Mouse (Mus musculus) testis, adult 10 weeks (tissue): ENCODE measurements around the gene 1700012P22Rik. TPM values are rescaled to one million over a fixed set of nuclear protein-coding genes. Genes with fewer than 3 reads are reported as not detected.

Experiments
- polyA plus RNA-seq: library from polyadenylated mRNA; stranded (reverse); fragments of 350-450 nt; fragmentation: Illumina TruSeq; extraction: RNeasy Lipid Tissue Mini Kit (QIAGEN cat#74804); gene quantifications from one replicate; pipeline ENCODE4 v1.2.3, GENCODE M21; 2014; ENCODE audit warnings: low read depth, low replicate concordance

1700012P22Rik gene
- polyA plus RNA-seq = 82.9 TPM

DNA sequence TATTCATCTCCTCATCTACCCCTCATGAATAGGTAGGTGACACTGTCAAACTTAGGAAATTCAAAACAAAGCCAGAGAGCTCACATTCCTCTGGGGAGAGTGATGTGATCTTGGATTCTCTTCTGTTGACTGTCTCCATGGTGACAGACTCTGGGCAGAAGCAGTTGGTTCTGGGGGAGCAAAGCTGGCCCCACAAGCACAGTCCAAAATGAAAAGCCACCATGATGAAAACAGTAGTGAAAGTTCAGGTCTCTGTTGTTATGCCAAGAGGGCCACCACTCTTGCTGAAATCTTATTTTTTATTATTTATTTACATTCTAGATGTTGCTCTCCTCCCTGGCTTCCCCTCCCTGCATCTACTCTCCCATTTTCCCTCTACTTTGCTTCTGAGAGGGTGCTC is at the start of gene 1700012P22Rik:
Gene 1700012P22Rik (minus strand): TSS at position 101 of the 400 bp plus-strand sequence.

DNA sequence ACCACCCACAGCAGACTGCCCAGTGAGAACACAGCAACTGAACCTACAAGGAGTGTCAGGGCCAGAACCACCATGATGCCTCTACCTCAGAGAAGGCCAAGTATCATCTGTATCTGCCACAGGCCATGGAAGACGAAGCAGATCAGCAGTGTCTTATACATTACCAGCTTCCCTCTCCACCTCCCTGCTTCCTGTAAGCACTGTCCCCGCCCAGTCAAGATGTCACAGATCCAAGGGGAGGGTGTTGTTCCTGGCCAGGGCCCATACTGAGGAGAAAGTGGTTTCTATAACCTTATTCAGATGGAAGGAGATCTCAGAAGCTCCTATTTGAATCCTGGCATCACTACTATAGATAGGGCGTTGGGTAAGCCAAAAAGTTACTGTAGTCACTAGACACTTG is 25.1 kb upstream of the 1700012P22Rik start, which contains the start of gene Aadacl3:
Gene Aadacl3 (minus strand): TSS at position 101 of the 400 bp plus-strand sequence.

GRCm38 (mm10) chr4:144453217-144453616 is 14.6 kb upstream of the 1700012P22Rik start, which contains the start of gene Gm9944:
Gene Gm9944 (minus strand): TSS chr4:144453317.

DNA sequence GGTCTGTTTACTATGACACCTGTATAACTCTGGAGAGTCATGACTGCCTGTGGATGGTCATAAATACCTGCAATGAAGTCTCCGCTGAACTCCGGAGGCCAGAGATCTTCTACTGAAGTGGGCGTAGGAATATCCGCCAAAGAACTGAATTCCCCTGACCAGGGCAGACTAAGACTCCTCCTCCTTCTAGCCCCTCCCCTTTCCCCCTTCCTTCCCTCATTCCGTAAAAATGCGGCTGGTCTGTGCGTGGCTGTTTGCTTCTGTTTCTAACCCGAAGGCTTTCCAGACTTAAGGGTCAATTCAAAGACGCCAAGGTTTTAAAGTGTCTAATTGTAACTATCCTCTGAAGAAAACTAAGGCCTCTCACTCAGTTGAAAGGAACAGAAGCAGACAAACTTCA is 30.3 kb downstream of the 1700012P22Rik start, which contains the start of gene Pramef12:
Gene Pramef12 (minus strand): TSS at position 175 of the 400 bp plus-strand sequence.

GRCm38 (mm10) chr4:144377911-144378310 is 60.7 kb downstream of the 1700012P22Rik start, which contains the start of gene Pramef20:
Gene Pramef20 (minus strand): TSS chr4:144377933.

Other genes with a start within 250 kb of the 1700012P22Rik start
- gene Oog2, start 248.1 kb downstream of the 1700012P22Rik start, polyA plus RNA-seq = not detected
- not detected for gene C87977, start 225.5 kb downstream of the 1700012P22Rik start, polyA plus RNA-seq
- gene Pramel5, start 158.3 kb downstream of the 1700012P22Rik start, polyA plus RNA-seq = not detected
- not detected for gene Gm13128, start 108.5 kb downstream of the 1700012P22Rik start, polyA plus RNA-seq
- not detected for gene Gm13119, start 80.8 kb downstream of the 1700012P22Rik start, polyA plus RNA-seq
- not detected for gene Pramef20, start 60.8 kb downstream of the 1700012P22Rik start, polyA plus RNA-seq
- 2.6 TPM for gene Pramef12, start 30.3 kb downstream of the 1700012P22Rik start, polyA plus RNA-seq
- not detected for gene Gm9944, start 14.5 kb upstream of the 1700012P22Rik start, polyA plus RNA-seq
- gene Aadacl3, start 25.0 kb upstream of the 1700012P22Rik start, polyA plus RNA-seq = not detected
- not detected for gene 9430007A20Rik, start 81.0 kb upstream of the 1700012P22Rik start, polyA plus RNA-seq
- 0.17 TPM for gene Gm13124, start 126.4 kb upstream of the 1700012P22Rik start, polyA plus RNA-seq
- not detected for gene Aadacl4, start 174.9 kb upstream of the 1700012P22Rik start, polyA plus RNA-seq
- not detected for gene Gm436, start 247.6 kb upstream of the 1700012P22Rik start, polyA plus RNA-seq